Mouse (Mus musculus) c-Kit-negative CD71-positive TER-119-positive erythroid progenitor cells, embryonic 14.5 days (primary cell): ENCODE data around the gene Gdap1l1.
"Not testable (repeated sequence)": the region's sequence is repeated elsewhere in the genome, so short reads cannot be mapped to it uniquely, and the experiment has no call there.

Experiments
- DNase-seq: peaks from one replicate; pipeline ENCODE4 v3.0.0-alpha.2; 2013; ENCODE audit warnings: low read depth, low spot score

Gene Gdap1l1

GRCm38 (mm10) chr2:163422895-163423660, 15.2 kb upstream of the Gdap1l1 start:
- no peak for DNase-seq

DNA sequence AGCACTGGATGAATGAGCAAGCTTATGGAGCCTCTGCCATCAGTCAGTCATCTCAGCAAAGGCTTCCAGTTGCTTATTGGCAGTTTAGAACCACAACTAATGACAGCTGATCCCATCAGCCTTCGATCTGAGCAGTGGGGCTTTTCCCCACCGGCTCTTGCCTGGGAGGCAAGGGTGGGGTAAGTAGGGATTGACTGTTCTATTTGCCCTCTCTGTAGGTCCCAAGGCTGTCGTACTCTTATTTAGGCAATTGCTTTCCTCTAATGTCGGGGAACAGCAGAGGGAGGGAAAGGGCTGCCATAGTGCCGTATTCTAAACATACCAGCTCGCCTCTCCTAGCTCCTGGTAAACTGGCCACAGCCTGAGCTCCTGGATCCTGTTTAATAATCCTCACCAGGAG, 13.7 kb upstream of the Gdap1l1 start, which contains the start of gene Oser1:
Oser1 (minus strand) TSS at position 101 of the 400 bp plus-strand sequence.
- DNase-seq, result no peak

DNA sequence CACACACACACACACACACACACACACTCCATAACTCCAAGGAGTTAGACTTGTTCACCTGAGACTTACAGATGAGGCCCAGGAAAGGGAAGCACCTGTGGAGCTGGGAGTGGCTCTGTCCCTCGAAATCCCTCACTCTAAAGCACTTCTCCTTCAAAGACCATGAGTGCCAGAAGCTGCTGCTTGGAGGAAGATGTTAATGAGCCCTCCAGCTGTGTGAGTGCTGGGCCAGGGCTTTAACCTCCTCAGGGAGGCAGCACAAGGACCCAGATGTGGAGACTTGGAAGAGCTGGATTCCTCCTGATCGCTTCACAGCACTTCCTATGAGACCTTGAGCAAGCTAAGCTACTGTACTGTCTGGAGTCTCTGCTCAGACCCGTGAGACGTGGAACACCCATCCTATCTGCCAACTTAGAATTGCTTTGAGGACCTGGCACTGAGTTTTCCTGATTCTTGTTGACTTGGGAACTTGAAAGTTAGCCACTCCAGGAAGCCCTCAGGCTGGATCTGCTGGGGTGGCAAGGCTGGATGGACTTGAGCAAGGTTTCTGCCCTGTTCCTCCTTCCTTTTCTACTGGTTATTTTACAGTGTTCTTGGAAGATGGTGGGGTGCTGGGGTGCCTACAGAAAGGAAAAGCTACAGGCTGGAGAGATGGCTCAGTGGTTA, 9.8 kb upstream of the Gdap1l1 start:
- no peak for DNase-seq

DNA sequence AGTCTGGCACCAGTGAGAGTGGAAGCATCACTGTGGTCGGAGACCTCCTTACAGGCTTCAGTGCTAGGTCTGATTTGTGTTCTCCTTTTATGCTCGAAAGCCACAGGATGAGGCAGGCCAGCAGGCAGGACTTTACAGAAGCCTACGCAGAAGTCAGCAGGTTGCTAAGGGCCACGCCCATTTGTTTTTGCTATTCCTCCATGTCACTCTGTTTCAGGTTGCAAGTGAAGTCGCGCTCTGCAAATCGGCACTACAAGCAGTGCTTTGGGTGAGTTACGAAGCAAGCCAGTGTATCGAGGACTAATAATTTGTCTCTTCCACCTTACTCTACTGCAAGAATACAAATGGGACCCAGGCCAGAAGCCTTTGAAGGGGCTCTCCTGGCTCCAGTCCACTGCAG, 7.0 kb upstream of the Gdap1l1 start:
- DNase-seq, result no peak

DNA sequence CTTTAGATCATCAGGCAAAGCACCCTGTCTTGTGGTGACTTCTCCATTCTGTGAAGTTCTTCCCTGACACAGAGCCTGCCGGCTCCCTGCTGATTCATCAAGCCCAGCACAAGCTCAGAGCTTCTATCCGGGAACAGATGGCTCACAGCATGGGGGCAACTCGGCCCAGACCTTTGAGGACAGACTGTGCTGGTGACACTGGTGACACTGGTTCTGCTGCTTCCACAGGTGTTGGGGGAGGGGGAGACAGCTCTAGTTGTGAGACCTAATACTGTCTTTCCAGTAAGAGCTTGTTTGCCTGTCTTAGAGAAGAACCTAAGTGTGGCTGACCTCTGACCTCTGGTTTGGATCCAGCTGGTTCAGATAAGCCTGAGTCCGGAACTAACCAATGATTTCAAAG, 4.3 kb upstream of the Gdap1l1 start:
- no peak for DNase-seq

DNA sequence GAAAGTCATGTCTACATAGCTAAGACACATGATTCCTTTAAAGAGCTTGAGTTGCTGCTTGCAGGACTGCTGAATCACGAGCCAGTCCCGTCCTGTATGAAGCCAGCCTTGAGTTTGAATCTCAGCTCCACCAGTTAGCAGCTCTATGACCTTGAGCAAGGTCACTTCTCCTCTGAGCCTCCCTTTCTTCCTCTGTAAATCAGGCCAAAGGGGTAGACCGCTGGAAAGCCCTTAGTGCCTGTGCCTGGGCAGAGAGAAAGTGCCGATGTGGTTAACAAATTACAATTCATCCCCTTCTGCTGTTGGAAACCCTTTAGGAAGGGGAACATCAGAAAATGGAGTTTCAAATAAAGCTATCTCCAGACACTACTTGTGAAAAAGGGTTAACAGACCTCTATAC, 476 bp upstream of the Gdap1l1 start:
- no peak for DNase-seq

GRCm38 (mm10) chr2:163438619-163439451, 559 bp downstream of the Gdap1l1 start:
- no peak for DNase-seq

- no peak for DNase-seq
Measured at GRCm38 (mm10) chr2:163439488-163439887, 1.2 kb downstream of the Gdap1l1 start.

DNA sequence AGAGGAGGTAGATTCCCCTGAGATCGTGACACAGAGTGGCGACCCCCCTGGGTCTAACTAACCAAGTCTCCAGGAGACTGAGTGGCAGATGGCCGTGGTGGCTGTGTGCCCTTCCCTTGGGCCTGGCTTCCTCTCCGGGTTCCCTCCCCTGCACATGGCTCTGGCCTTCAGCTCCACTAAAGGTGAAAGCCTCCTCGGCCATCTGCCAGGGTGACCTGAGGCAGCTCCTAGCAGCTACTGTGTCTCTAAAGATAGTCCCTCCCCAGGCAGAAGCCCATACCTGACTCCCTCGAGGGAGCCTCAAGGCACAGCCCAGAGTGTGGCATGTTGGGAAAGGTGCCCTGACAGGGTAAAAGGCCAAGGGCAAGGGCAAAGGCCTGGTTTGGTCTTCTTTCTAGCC, 5.3 kb downstream of the Gdap1l1 start:
- no peak for DNase-seq

DNA sequence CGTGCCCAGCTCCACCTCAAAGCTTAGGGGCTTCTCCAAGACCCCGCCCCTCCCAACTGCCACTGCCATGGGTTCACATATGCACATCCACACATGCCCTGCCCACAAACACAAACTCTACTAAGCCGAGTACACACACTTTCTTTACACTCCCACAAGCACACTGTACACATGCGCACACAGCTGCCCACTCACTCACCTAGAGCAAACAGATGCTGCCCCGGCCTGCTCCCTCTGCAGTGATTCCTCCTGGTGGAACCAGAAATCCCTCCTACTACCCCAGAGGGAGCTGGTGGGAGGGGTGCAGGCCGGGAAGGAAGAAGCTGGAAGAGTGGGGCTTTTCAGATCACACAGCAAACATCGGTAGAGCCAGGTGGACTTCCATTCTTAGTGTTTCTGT, 5.7 kb downstream of the Gdap1l1 start:
- no peak for DNase-seq

DNA sequence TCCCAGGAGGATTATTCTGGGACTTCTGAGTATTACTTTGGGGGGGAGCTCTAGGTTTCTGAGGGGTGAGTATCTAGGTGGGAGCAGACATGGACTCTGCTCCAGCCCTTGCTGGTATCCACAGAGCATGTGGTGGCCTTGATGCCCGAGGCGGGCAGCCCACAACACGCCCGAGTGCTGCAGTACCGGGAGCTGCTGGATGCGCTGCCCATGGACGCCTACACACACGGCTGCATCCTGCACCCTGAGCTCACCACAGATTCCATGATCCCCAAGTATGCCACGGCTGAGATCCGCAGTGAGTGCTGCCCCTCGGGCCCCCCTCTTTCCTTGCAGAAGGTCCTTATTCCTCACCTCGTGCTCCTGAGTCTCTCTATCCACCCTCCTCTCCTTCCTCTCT, 9.1 kb downstream of the Gdap1l1 start:
- no peak for DNase-seq

- no peak for DNase-seq
Measured at GRCm38 (mm10) chr2:163449276-163449675, 11.0 kb downstream of the Gdap1l1 start.

- DNase-seq, result no peak
Measured at GRCm38 (mm10) chr2:163450668-163451295, 12.5 kb downstream of the Gdap1l1 start.

GRCm38 (mm10) chr2:163452738-163453137, 14.5 kb downstream of the Gdap1l1 start:
- DNase-seq, result no peak

DNA sequence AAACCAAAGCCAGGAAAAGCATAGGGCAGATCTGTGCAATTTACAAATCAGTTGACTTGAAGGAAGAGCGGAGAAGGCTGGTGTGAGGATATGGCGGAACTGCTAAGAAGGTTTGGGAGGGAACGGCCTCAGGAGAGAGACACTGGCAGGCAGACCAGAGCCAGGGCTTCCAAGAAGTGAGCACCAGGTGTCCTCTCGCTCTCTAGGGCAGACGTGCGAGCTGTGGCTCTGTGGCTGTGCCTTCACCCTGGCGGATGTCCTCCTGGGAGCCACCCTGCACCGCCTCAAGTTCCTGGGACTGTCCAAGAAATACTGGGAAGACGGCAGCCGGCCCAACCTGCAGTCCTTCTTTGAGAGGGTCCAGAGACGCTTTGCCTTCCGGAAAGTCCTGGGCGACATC, 15.1 kb downstream of the Gdap1l1 start:
- DNase-seq, result no peak

GRCm38 (mm10) chr2:163458539-163459265, 20.4 kb downstream of the Gdap1l1 start:
- no peak for DNase-seq

DNA sequence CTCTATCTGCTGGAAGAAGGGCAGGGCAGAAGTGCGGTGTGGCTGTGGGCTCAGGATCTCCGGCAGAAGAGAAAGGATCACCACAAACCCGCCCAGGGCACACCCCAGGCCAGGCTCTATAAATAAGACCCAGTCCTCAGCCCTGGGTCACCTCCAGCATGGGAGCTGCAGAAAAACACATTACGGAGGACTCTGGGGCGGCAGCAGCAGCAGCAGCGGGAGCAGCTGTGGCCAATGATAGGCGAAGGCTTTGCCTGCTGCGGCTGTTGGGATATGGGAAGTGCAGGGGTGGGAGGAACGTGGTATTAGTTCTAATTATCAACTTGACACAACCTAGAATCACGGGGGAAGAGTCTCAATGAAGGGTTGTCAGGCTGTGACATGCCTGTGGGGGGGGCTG, 21.1 kb downstream of the Gdap1l1 start:
- DNase-seq, result no peak

DNA sequence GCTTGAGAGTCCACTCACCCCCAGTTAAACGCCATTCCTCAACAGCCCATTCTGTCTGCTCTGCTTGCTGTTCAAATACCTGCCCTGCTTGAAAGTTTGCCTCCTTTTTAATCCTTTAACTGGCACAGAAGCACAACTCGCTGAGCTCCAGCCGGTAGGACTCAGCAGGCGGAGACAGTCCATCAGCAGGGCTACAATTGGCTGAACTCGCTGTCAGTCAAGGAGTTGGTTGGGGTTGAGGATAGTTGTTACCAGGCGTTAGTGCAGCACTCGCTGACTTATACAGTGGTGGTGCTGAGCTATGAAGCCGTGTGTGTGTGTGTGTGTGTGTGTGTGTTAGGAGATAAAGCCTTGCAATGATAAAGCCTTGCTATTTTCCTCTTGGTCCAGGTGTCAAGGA, 22.3 kb downstream of the Gdap1l1 start:
- no peak for DNase-seq

GRCm38 (mm10) chr2:163461307-163461706, 23.0 kb downstream of the Gdap1l1 start:
- not testable (repeated sequence) for DNase-seq

- DNase-seq, result no peak
Measured at GRCm38 (mm10) chr2:163462386-163462785, 24.1 kb downstream of the Gdap1l1 start.

GRCm38 (mm10) chr2:163462801-163463200, 24.5 kb downstream of the Gdap1l1 start:
- no peak for DNase-seq
